In the genomic region with DNA sequence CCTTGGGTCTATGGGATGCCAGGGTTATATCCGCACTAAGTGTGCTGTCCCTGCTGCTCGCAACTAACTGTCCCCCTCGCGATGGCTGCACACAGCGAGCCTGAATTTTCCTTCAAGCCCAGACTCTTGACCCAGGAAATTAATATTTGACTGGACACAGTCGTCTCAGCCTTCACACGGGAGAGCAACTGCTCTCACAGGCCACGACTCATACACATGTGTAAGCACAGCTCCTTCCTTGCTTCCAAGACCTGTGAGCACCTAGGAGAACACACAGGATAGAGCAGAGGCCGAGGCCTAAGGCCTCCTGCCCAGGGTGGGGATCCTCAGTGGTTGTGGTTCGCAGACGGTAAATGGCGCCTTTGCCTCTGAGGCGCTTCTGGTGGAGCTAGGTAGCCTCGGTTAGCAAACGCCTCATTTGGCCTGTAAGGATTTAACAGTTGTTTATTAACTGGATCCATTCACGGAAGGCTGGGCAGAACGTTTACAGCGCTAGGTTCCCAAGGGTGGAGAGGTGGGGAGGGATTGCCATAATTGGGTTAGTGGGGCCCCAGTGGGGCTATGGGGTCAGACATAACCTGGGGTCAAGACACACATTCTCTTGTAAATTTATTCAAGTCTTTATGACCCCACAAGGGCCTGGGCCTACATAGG, we compare ENCODE assay signal across 22 mouse cellular contexts. TPM values are rescaled to one million over a fixed set of nuclear protein-coding genes. Genes with fewer than 3 reads are reported as not detected.
DNase-seq lines count a peak whose midpoint lies in the region; ATAC-seq and TF ChIP-seq lines count a peak whose summit lies in the region.
"Had no signal": no experiment of that assay in that cellular context is flagged by ENCODE, and none has a peak within 500 bp of the region (broad histone marks: within the 10 kb centered on the region; RNA-seq: fewer than 3 reads in every experiment).

No protein-coding gene starts in this region.

- ATAC-seq in liver, embryonic 16.5 days (ENCODE audit: low read depth) = peak; percentile 14; the same call in 1 of the 2 replicates
- no peak for ATAC-seq in liver, embryonic 12.5 days
- ATAC-seq in intestine, postnatal 0 days = no peak
- ATAC-seq: forebrain, embryonic 13.5 days; midbrain, embryonic 13.5 days had no signal

- peaks cover 8% of the 10 kb centered on the region for H3K4me1 ChIP-seq in liver, embryonic 16.5 days (ENCODE audit: control insufficient read depth, low read depth, low read length)
- H3K4me1 ChIP-seq in liver, embryonic 12.5 days = peaks cover 25% of the 10 kb centered on the region
- no peaks in the 10 kb centered on the region for H3K4me1 ChIP-seq in intestine, postnatal 0 days (replicated peaks; ENCODE audit: control insufficient read depth, insufficient read depth, low read length)

- no peak overlapping the region for H3K4me3 ChIP-seq in liver, embryonic 16.5 days (ENCODE audit: low read depth, low read length)
- no peak overlapping the region for H3K4me3 ChIP-seq in liver, embryonic 12.5 days
- H3K4me3 ChIP-seq in intestine, postnatal 0 days (ENCODE audit: low read depth, low read length) = no peak overlapping the region
- H3K4me3 ChIP-seq: embryonic facial prominence, embryonic 12.5 days; erythroblast, embryonic 14.5 days; forebrain, embryonic 13.5 days; heart, adult 2 months; heart, embryonic 15.5 days; hindbrain, embryonic 10.5 days; midbrain, embryonic 13.5 days; myocyte; neural tube, embryonic 15.5 days had no signal

- no peak overlapping the region for H3K27ac ChIP-seq in liver, embryonic 16.5 days (ENCODE audit: low read length)
- no peak overlapping the region for H3K27ac ChIP-seq in liver, embryonic 12.5 days
- H3K27ac ChIP-seq in intestine, postnatal 0 days (ENCODE audit: low read depth, low read length) = no peak overlapping the region
- H3K27ac ChIP-seq: embryonic facial prominence, embryonic 12.5 days; forebrain, embryonic 13.5 days; heart, adult 2 months; heart, embryonic 15.5 days; hindbrain, embryonic 10.5 days; midbrain, embryonic 13.5 days; neural tube, embryonic 15.5 days had no signal

- no peak overlapping the region for H3K4me2 ChIP-seq in liver, embryonic 16.5 days (ENCODE audit: low read depth, low read length)
- H3K4me2 ChIP-seq in liver, embryonic 12.5 days = no peak overlapping the region
- no peak overlapping the region for H3K4me2 ChIP-seq in intestine, postnatal 0 days (replicated peaks; ENCODE audit: low read depth)
- H3K4me2 ChIP-seq: embryonic facial prominence, embryonic 12.5 days; forebrain, embryonic 13.5 days; heart, embryonic 15.5 days; midbrain, embryonic 13.5 days; neural tube, embryonic 15.5 days had no signal

- H3K9me3 ChIP-seq in liver, embryonic 16.5 days (replicated peaks; ENCODE audit: control insufficient read depth, low read length) = no peaks in the 10 kb centered on the region
- H3K9me3 ChIP-seq in liver, embryonic 12.5 days (replicated peaks) = no peaks in the 10 kb centered on the region
- no peaks in the 10 kb centered on the region for H3K9me3 ChIP-seq in intestine, postnatal 0 days (ENCODE audit: control insufficient read depth)
- H3K9me3 ChIP-seq: embryonic facial prominence, embryonic 12.5 days; forebrain, embryonic 13.5 days; heart, embryonic 15.5 days; hindbrain, embryonic 10.5 days; midbrain, embryonic 13.5 days; neural tube, embryonic 15.5 days had no signal

- no peak for TF ChIP-seq CTCF in intestine, postnatal 0 days (IDR thresholded peaks at IDR 0.05; ENCODE audit: low read depth)

- no peaks in the 10 kb centered on the region for H3K27me3 ChIP-seq in liver, embryonic 16.5 days (ENCODE audit: control insufficient read depth, insufficient read depth, low read depth, low read length)
- H3K27me3 ChIP-seq in liver, embryonic 12.5 days (replicated peaks) = no peaks in the 10 kb centered on the region
- H3K27me3 ChIP-seq in intestine, postnatal 0 days (replicated peaks; ENCODE audit: control insufficient read depth, insufficient read depth, low read length) = no peaks in the 10 kb centered on the region
- H3K27me3 ChIP-seq: embryonic facial prominence, embryonic 12.5 days; forebrain, embryonic 13.5 days; heart, embryonic 15.5 days; midbrain, embryonic 13.5 days; neural tube, embryonic 15.5 days had no signal

- DNase-seq in kidney, adult 8-10 months = peak; percentile 74 to 82
- DNase-seq in kidney, postnatal 14 days = peak; percentile 78
- no peak for DNase-seq in frontal cortex, postnatal 25 days (ENCODE audit: low spot score in 2 of 2)
- DNase-seq in heart, postnatal 10 days = no peak
- DNase-seq: adrenal gland, adult 2 months; cerebellum, adult 9-10 months; gastrocnemius, postnatal 25 days; heart, adult 2 months; lung, adult 18-20 months; lung, postnatal 14 days had no signal

- 68% methylated on average over 18 of the region's 18 CpGs for WGBS in liver, embryonic 16.5 days (ENCODE audit: insufficient replicate concordance)
- 82% methylated on average over 18 of the region's 18 CpGs for WGBS in liver, embryonic 12.5 days (ENCODE audit: insufficient replicate concordance)
- WGBS in intestine, postnatal 0 days = 60% methylated on average over 18 of the region's 18 CpGs

- intact Hi-C loops in heart, postnatal 10 days (cut with DNase I) = no loop called here

- no peaks in the 10 kb centered on the region for H3K36me3 ChIP-seq in liver, embryonic 16.5 days (ENCODE audit: control insufficient read depth, insufficient read depth)
- no peaks in the 10 kb centered on the region for H3K36me3 ChIP-seq in liver, embryonic 12.5 days
- no peaks in the 10 kb centered on the region for H3K36me3 ChIP-seq in intestine, postnatal 0 days (ENCODE audit: control insufficient read depth, insufficient read depth)
- H3K36me3 ChIP-seq: embryonic facial prominence, embryonic 12.5 days; heart, embryonic 15.5 days; midbrain, embryonic 13.5 days; neural tube, embryonic 15.5 days had no signal

- no peak overlapping the region for H3K9ac ChIP-seq in liver, embryonic 16.5 days (ENCODE audit: low read depth, low read length)
- H3K9ac ChIP-seq in liver, embryonic 12.5 days = no peak overlapping the region
- H3K9ac ChIP-seq in intestine, postnatal 0 days (ENCODE audit: low read depth, low read length) = no peak overlapping the region
- H3K9ac ChIP-seq: embryonic facial prominence, embryonic 12.5 days; forebrain, embryonic 13.5 days; heart, embryonic 15.5 days; midbrain, embryonic 13.5 days; neural tube, embryonic 15.5 days had no signal

RNA-seq across cellular contexts. Expression of gene Col18a1, which starts 41.1 kb away (rescaled TPM):
- polyA plus RNA-seq in liver, embryonic 16.5 days (2015; fragmentation: Nextera tagmentation; extraction: Ambion mirVana) = 87.9 and 104 TPM in 2 replicates
- polyA plus RNA-seq in liver, embryonic 12.5 days (2016; fragmentation: Nextera tagmentation; extraction: Ambion mirVana) = 38.3 and 42.4 TPM in 2 replicates
- total RNA-seq in heart, postnatal 10 days (2021) = 10 to 100 TPM; 49.9 to 53.2 TPM
- 34.9 and 35.2 TPM in 2 replicates for polyA plus RNA-seq in intestine, postnatal 0 days (2015; fragmentation: Nextera tagmentation; extraction: Ambion mirVana)
- total RNA-seq: megakaryocyte, adult 5-6 weeks had no signal

Comparison
In these comparisons a context has a peak if more than half of its experiments do, and no peak if none do; other contexts are left out.
1. DNase-seq: peak in kidney, adult 8-10 months (2 of 2) and kidney, postnatal 14 days (single experiment); none in frontal cortex, postnatal 25 days (0 of 2) and heart, postnatal 10 days (0 of 2).